Mouse (Mus musculus): ENCODE results near the gene Acsbg2. TPM values are rescaled to one million over a fixed set of nuclear protein-coding genes. Genes with fewer than 3 reads are reported as not detected.

Gene Acsbg2
- total and polyA plus RNA-seq, 2 experiments from 2014 or later = not detected

DNA sequence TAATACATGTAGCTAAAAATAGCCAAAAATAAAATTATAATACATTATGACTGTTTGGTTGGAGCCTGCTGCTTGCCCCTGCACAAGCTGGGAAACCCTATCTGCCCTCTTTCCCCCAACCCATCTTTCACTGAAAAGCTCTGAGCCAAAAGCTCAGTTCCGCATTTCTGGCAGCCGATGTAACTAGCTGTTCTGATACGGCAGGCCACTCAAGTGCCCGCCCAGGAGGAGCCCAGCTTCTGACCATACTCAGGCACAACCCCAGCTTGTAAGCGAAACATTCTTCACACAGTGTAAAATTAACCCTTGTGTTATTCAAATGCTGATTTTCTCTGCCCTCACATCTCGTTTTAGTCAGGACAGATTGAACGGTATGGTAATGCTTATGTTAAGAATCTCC, 15.3 kb downstream of the Acsbg2 start:
- Histone ChIP-seq H3K4me3 (ENCODE audit: low read length) (no peak overlapping the region), H3K27ac (no peak overlapping the region), H3K4me1 (ENCODE audit: insufficient read depth, low read length) (no peaks in the 10 kb centered on the region), H3K9me3 (ENCODE audit: low read length) (no peaks in the 10 kb centered on the region), H3K4me2 (ENCODE audit: low read depth, low read length) (no peak overlapping the region), H3K27me3 (ENCODE audit: insufficient read depth, low read length) (no peaks in the 10 kb centered on the region), H3K9ac (replicated peaks; ENCODE audit: low read length) (no peak overlapping the region), H3K36me3 (ENCODE audit: insufficient read depth, low read length) (no peaks in the 10 kb centered on the region)
- ATAC-seq (no peak), DNase-seq (ENCODE audit: low spot score) (no peak)
- no peak for TF ChIP-seq CTCF (IDR thresholded peaks at IDR 0.05; ENCODE audit: low read depth)
- 33% methylated on average over 7 of the region's 7 CpGs for WGBS

DNA sequence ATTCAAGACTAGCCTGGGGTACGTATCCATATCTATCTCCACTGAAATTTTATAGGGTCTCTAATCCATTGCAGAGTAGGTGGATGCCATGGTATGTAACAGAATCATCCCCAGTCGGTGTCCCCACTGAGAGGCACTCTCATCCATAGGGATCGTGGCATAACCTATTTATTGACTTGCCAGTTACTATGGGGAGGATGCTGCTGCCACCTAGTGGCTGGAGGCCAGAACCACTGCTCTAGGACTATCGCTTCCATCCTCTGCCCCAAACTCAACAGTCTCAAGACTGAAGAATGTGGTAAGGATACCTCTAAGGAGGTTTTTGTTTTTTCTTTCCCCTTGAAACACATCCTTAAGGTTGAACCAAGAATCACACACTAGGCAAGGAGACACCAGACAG, 16.0 kb downstream of the Acsbg2 start:
- Histone ChIP-seq H3K9me3 (ENCODE audit: low read length) (no peaks in the 10 kb centered on the region), H3K27ac (no peak overlapping the region), H3K4me3 (ENCODE audit: low read length) (no peak overlapping the region), H3K4me1 (ENCODE audit: insufficient read depth, low read length) (no peaks in the 10 kb centered on the region), H3K27me3 (ENCODE audit: insufficient read depth, low read length) (no peaks in the 10 kb centered on the region), H3K4me2 (ENCODE audit: low read depth, low read length) (no peak overlapping the region), H3K36me3 (ENCODE audit: insufficient read depth, low read length) (no peaks in the 10 kb centered on the region), H3K9ac (replicated peaks; ENCODE audit: low read length) (no peak overlapping the region)
- 43% methylated on average over 4 of the region's 4 CpGs for WGBS
- ATAC-seq = no peak
- peak; percentile 81 for TF ChIP-seq CTCF (IDR thresholded peaks at IDR 0.05; ENCODE audit: low read depth)
- DNase-seq (ENCODE audit: low spot score) = peak; percentile 73

DNA sequence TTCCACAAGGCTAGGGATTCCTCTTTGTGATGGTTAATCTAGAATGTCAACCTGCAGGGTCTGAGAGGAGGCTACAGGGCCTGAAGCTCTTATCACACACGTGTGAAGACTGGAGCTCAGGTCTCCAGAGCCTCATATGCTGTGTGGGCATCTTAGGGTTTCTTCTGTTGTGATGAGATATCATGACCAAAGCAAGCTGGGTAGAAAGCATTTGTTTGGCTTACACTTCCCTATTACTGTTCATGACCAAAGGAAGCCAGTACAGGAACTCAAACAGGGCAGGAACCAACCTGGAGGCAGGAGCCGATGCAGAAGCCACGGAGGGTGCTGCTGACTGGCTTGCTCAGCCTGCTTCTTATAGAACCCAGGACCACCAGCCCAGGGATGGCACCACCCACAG, 18.8 kb downstream of the Acsbg2 start:
- Histone ChIP-seq H3K36me3 (ENCODE audit: insufficient read depth, low read length) (no peaks in the 10 kb centered on the region), H3K4me2 (ENCODE audit: low read depth, low read length) (no peak overlapping the region), H3K27me3 (ENCODE audit: insufficient read depth, low read length) (no peaks in the 10 kb centered on the region), H3K4me1 (ENCODE audit: insufficient read depth, low read length) (no peaks in the 10 kb centered on the region), H3K4me3 (ENCODE audit: low read length) (no peak overlapping the region), H3K9me3 (ENCODE audit: low read length) (no peaks in the 10 kb centered on the region), H3K27ac (no peak overlapping the region), H3K9ac (replicated peaks; ENCODE audit: low read length) (no peak overlapping the region)
- DNase-seq (ENCODE audit: low spot score) = no peak
- ATAC-seq = no peak
- WGBS = 87% methylated on average over 3 of the region's 3 CpGs
- no peak for TF ChIP-seq CTCF (IDR thresholded peaks at IDR 0.05; ENCODE audit: low read depth)

DNA sequence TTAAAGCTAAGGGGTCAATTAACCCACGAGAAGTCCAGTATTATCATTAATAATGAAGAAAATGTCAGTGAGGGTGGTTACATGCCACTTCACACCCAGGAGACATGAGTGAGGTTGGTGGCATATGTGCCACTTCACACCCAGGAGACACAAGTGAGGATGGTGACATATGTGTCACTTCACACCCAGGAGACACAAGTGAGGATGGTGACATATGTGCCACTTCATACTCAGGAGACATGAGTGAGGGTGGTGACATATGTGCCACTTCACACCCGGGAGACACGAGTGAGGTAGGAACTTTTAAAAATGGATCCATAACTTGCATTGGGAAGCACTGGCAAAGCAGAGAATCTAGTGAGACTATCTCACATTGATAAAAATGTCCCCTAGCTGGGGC, 23.1 kb downstream of the Acsbg2 start:
- ATAC-seq (no peak), DNase-seq (ENCODE audit: low spot score) (no peak)
- H3K9ac ChIP-seq (replicated peaks; ENCODE audit: low read length) = no peak overlapping the region
- no peak for TF ChIP-seq CTCF (IDR thresholded peaks at IDR 0.05; ENCODE audit: low read depth)
- no peaks in the 10 kb centered on the region for H3K4me1 ChIP-seq (ENCODE audit: insufficient read depth, low read length)
- H3K9me3 ChIP-seq (ENCODE audit: low read length) = no peaks in the 10 kb centered on the region
- H3K36me3 ChIP-seq (ENCODE audit: insufficient read depth, low read length) = no peaks in the 10 kb centered on the region
- WGBS = 81% methylated on average over 3 of the region's 3 CpGs
- H3K4me2 ChIP-seq (ENCODE audit: low read depth, low read length) = no peak overlapping the region
- no peaks in the 10 kb centered on the region for H3K27me3 ChIP-seq (ENCODE audit: insufficient read depth, low read length)
- no peak overlapping the region for H3K27ac ChIP-seq
- H3K4me3 ChIP-seq (ENCODE audit: low read length) = no peak overlapping the region

DNA sequence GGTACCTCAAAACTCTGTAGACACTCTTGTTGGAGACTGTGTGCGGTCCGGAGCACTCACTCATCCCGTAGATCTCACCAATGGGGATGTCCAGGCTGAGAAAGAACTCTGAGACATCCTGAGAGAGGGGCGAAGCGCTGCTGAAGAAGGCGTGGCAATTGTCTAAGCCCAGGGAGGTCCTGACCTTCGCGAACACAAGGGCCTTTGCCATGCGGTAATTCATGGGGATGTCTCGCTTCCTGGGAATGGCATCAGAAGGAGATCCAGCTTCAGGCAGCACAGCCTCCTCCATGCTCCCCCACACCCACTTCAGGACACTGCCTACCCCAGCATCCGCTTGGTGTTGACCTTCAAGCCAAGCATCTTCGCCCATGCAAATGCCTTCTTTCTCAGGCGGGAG, 24.5 kb downstream of the Acsbg2 start:
- no peak overlapping the region for H3K27ac ChIP-seq
- no peak overlapping the region for H3K4me3 ChIP-seq (ENCODE audit: low read length)
- H3K36me3 ChIP-seq (ENCODE audit: insufficient read depth, low read length) = no peaks in the 10 kb centered on the region
- TF ChIP-seq CTCF (IDR thresholded peaks at IDR 0.05; ENCODE audit: low read depth) = no peak
- ATAC-seq (no peak), DNase-seq (ENCODE audit: low spot score) (no peak)
- no peaks in the 10 kb centered on the region for H3K9me3 ChIP-seq (ENCODE audit: low read length)
- no peak overlapping the region for H3K4me2 ChIP-seq (ENCODE audit: low read depth, low read length)
- no peaks in the 10 kb centered on the region for H3K4me1 ChIP-seq (ENCODE audit: insufficient read depth, low read length)
- no peaks in the 10 kb centered on the region for H3K27me3 ChIP-seq (ENCODE audit: insufficient read depth, low read length)
- WGBS = 83% methylated on average over 13 of the region's 13 CpGs
- H3K9ac ChIP-seq (replicated peaks; ENCODE audit: low read length) = no peak overlapping the region

DNA sequence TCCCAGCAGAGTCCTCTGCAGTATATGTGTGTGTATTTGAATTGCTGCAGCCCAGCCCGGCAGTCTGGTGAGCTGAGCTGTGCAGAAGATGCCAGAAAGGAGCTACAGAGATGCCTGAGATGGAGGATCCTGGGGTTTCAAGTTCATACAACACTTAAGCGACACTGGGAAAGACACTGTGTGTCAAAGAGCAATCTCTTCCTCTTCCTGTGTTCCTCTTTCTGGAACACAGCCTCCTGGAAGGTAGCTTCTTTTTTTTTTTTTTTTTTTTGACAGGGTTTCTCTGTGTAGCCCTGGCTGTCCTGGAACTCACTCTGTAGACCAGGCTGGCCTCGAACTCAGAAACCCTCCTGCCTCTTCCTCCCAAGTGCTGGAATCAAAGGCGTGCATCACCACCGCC, 25.5 kb downstream of the Acsbg2 start:
- H3K27ac ChIP-seq = no peak overlapping the region
- 85% methylated on average over 5 of the region's 5 CpGs for WGBS
- H3K9ac ChIP-seq (replicated peaks; ENCODE audit: low read length) = no peak overlapping the region
- H3K4me3 ChIP-seq (ENCODE audit: low read length) = no peak overlapping the region
- H3K27me3 ChIP-seq (ENCODE audit: insufficient read depth, low read length) = no peaks in the 10 kb centered on the region
- H3K4me1 ChIP-seq (ENCODE audit: insufficient read depth, low read length) = no peaks in the 10 kb centered on the region
- ATAC-seq (no peak), DNase-seq (ENCODE audit: low spot score) (no peak)
- TF ChIP-seq CTCF (IDR thresholded peaks at IDR 0.05; ENCODE audit: low read depth) = no peak
- H3K4me2 ChIP-seq (ENCODE audit: low read depth, low read length) = no peak overlapping the region
- no peaks in the 10 kb centered on the region for H3K9me3 ChIP-seq (ENCODE audit: low read length)
- H3K36me3 ChIP-seq (ENCODE audit: insufficient read depth, low read length) = no peaks in the 10 kb centered on the region

DNA sequence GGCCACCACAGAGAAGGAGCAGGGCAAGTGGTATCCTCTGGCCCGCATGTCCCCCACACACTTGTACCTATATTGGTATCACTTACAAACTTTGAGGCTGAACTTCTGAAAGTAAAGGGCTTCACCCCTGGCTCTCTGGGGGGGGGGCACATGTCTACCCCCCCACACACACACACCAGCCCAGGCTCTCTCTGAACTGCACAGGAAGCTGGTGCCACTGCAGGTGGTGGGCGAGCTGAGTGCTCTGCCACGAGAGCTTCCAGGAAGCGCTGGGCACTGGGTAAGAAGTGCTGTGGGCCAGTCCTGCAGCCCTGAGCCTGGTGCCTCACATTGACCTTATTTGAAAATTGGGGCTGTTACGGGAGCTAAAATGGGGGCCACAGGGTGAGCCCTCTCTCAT, 30.6 kb downstream of the Acsbg2 start:
- H3K36me3 ChIP-seq (ENCODE audit: insufficient read depth, low read length) = no peaks in the 10 kb centered on the region
- H3K9ac ChIP-seq (replicated peaks; ENCODE audit: low read length) = no peak overlapping the region
- no peak overlapping the region for H3K4me3 ChIP-seq (ENCODE audit: low read length)
- no peaks in the 10 kb centered on the region for H3K9me3 ChIP-seq (ENCODE audit: low read length)
- no peaks in the 10 kb centered on the region for H3K27me3 ChIP-seq (ENCODE audit: insufficient read depth, low read length)
- no peak for DNase-seq (ENCODE audit: low spot score)
- H3K27ac ChIP-seq = no peak overlapping the region
- WGBS = 74% methylated on average over 5 of the region's 5 CpGs
- no peak for ATAC-seq
- no peak for TF ChIP-seq CTCF (IDR thresholded peaks at IDR 0.05; ENCODE audit: low read depth)
- H3K4me2 ChIP-seq (ENCODE audit: low read depth, low read length) = no peak overlapping the region
- H3K4me1 ChIP-seq (ENCODE audit: insufficient read depth, low read length) = no peaks in the 10 kb centered on the region

All from hindbrain, postnatal 0 days (tissue).